Mouse (Mus musculus) heart, embryonic 11.5 days (tissue): ENCODE measurements around the gene Acod1. TPM values are rescaled to one million over a fixed set of nuclear protein-coding genes. Genes with fewer than 3 reads are reported as not detected.

Experiments used
- ATAC-seq: fragments of 200-750 bp; cut with Nextera tagmentation; replicated peaks from 2 replicates; pipeline ENCODE4 v1.8.0; 2017; ENCODE audit warnings: moderate library complexity; ENCODE audit not compliant: insufficient number of reproducible peaks, low FRiP score, low TSS enrichment
- H3K27ac ChIP-seq: fragments of 300-500 bp; sonication (generic); 2 replicates; pipeline ENCODE4 v1.5.1; 2014; ENCODE audit warnings: mild to moderate bottlenecking, low read depth, low read length
- H3K27me3 ChIP-seq: fragments of 300-500 bp; sonication (generic); 2 replicates; pipeline ENCODE4 v1.6.1; 2014; ENCODE audit warnings: mild to moderate bottlenecking, low read length, mixed read lengths; ENCODE audit not compliant: control insufficient read depth, insufficient read depth
- H3K36me3 ChIP-seq: fragments of 300-500 bp; sonication (generic); 2 replicates; pipeline ENCODE4 v1.6.1; 2014; ENCODE audit warnings: mild to moderate bottlenecking, low read length, moderate library complexity, mixed read lengths; ENCODE audit not compliant: control insufficient read depth, insufficient read depth
- H3K4me1 ChIP-seq: fragments of 300-500 bp; sonication (generic); 2 replicates; pipeline ENCODE4 v1.6.1; 2014; ENCODE audit warnings: low read length; ENCODE audit not compliant: control insufficient read depth, insufficient read depth
- H3K4me2 ChIP-seq: fragments of 300-500 bp; sonication (generic); 2 replicates; pipeline ENCODE4 v1.6.1; 2014; ENCODE audit warnings: mild to moderate bottlenecking, moderate library complexity
- H3K4me3 ChIP-seq: fragments of 300-500 bp; sonication (generic); 2 replicates; pipeline ENCODE4 v1.5.1; 2014; ENCODE audit warnings: low read depth, low read length
- H3K9ac ChIP-seq: fragments of 300-500 bp; sonication (generic); 2 replicates; pipeline ENCODE4 v1.6.1; 2014; ENCODE audit warnings: mild to moderate bottlenecking, low read depth, low read length, moderate library complexity
- H3K9me3 ChIP-seq: fragments of 300-500 bp; sonication (generic); replicated peaks from 2 replicates; pipeline ENCODE4 v1.6.1; 2016; ENCODE audit warnings: low read length; ENCODE audit not compliant: control insufficient read depth
- WGBS: fragments of 180-500 bp; shearing (Covaris S2); extraction: QIAGEN DNeasy Blood & Tissue Kit; methylation state at CpG from one replicate; pipeline ENCODE4 v1.1.7; 2014; ENCODE audit not compliant: insufficient replicate concordance; 5-methylcytosine and 5-hydroxymethylcytosine counted together
- polyA plus RNA-seq: library from polyadenylated mRNA; unstranded; fragments of >200 nt; fragmentation: Nextera tagmentation; extraction: Ambion mirVana; gene quantifications from 2 replicates; pipeline ENCODE4 v1.2.1, GENCODE M21; 2014

Gene Acod1
- polyA plus RNA-seq, 1 experiment from 2014 or later, result not detected

DNA sequence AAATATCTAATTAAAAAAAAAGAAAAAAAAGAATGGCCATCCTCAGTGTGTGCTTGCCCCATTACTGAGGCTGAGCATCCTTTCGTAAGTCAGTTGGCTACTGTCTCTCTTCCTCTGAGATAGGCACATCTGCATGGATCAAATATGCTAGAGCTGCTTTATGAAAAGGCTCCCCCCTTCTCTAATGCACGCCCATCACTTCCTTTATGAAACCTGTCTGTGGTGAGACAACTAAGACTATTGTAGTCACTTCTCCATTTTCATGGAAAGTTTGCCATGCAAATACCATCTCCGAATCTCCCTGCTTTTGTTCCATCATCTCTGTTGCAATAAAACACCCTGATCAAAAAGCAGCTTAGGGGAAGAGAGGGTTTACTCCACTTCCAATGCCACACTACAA lies 9.8 kb upstream of the Acod1 start:
- no peaks in the 10 kb centered on the region for H3K36me3 ChIP-seq
- H3K4me2 ChIP-seq, result no peak overlapping the region
- H3K27ac ChIP-seq, result no peak overlapping the region
- 79% methylated on average over 3 of the region's 3 CpGs for WGBS
- no peak overlapping the region for H3K4me3 ChIP-seq
- H3K27me3 ChIP-seq, result no peaks in the 10 kb centered on the region
- no peaks in the 10 kb centered on the region for H3K9me3 ChIP-seq
- H3K4me1 ChIP-seq, result no peaks in the 10 kb centered on the region
- no peak for ATAC-seq
- H3K9ac ChIP-seq, result no peak overlapping the region

DNA sequence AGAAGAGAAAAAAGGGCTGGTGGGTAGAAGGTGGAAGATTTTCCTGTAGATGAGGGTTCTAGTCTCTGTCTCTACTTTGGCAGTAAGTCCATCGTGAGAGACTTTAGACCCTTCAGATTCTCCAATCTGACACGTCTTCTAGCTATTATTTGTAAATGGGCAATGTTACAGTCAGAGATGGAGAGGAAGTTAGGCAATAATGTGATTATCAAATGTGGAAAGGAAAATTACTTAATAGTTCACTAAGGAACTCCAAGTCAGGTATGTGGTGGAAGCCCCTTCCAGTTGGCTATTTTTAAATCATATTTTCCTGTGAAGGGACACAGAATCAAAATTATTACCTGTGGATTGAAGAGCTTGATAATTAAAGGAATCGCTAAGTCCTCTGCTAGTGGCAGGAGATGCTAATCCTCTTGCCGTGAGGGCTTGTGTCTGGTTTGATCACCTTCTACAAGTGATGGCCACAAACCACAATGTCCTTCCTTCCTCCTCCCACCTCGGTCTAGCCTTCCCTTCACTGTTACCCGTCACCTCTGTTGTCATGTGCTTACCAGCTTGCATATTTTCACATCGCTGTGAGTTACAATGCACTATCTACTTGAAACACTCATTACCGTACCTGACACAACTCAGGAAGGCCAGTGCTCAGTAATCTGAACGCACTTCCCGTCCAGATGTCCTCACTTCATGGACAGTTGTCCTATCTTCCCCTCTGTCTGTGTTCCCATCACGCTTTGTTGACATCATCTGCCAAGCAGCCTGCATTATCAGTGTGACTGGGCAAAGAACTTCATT lies 1.7 kb downstream of the Acod1 start:
- WGBS, result 56% methylated on average over 11 of the region's 11 CpGs
- no peaks in the 10 kb centered on the region for H3K9me3 ChIP-seq
- H3K4me3 ChIP-seq, result no peak overlapping the region
- H3K4me1 ChIP-seq, result no peaks in the 10 kb centered on the region
- no peak overlapping the region for H3K4me2 ChIP-seq
- no peaks in the 10 kb centered on the region for H3K27me3 ChIP-seq
- H3K36me3 ChIP-seq, result no peaks in the 10 kb centered on the region
- H3K9ac ChIP-seq, result no peak overlapping the region
- no peak for ATAC-seq
- H3K27ac ChIP-seq, result no peak overlapping the region

GRCm38 (mm10) chr14:103051159-103051769 lies 4.5 kb downstream of the Acod1 start:
- Histone ChIP-seq H3K9me3 (no peaks in the 10 kb centered on the region), H3K4me2 (no peak overlapping the region), H3K9ac (no peak overlapping the region), H3K4me3 (no peak overlapping the region), H3K4me1 (no peaks in the 10 kb centered on the region), H3K27me3 (no peaks in the 10 kb centered on the region), H3K27ac (no peak overlapping the region), H3K36me3 (no peaks in the 10 kb centered on the region)
- WGBS, result 32% methylated on average over 8 of the region's 8 CpGs
- 0 out of 2 replicates have a peak, but pooled peaks have one; percentile 49 for ATAC-seq

DNA sequence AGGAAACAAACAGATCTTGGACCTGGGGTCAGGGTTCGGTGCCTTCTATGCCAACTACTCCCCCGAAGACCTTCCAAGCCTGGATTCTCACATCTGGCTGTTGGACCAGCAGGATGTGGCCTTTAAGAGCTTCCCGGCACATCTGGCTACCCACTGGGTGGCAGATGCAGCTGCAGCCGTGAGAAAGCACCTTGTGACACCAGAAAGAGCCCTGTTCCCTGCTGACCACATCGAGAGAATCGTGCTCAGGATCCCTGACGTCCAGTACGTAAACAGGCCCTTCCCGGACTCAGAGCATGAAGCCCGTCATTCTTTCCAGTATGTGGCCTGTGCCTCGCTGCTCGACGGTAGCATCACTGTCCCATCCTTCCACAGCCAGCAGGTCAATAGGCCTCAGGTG lies 8.0 kb downstream of the Acod1 start:
- no peak overlapping the region for H3K4me3 ChIP-seq
- no peak for ATAC-seq
- H3K36me3 ChIP-seq, result no peaks in the 10 kb centered on the region
- WGBS, result 76% methylated on average over 13 of the region's 13 CpGs
- no peak overlapping the region for H3K9ac ChIP-seq
- H3K27me3 ChIP-seq, result no peaks in the 10 kb centered on the region
- no peak overlapping the region for H3K27ac ChIP-seq
- no peaks in the 10 kb centered on the region for H3K9me3 ChIP-seq
- H3K4me2 ChIP-seq, result no peak overlapping the region
- H3K4me1 ChIP-seq, result no peaks in the 10 kb centered on the region

DNA sequence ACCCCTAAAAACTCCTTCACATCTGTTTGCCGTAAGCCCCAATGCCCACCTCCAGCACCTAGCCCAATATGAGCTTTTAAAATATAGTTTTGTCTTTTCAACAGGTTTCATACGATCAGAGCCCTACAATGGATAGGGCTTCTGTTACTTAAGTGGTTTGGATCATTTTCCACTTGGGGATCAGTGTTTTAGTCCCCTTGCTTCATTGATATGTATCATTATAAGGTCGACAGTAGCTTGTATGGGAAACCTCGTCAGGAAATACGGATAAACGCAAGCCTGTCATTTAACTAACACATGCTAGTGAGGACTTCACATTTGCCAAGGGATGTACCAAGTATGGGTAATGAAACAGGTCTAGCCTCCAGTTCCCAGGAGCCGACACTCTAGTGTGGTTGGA lies 9.8 kb downstream of the Acod1 start:
- no peak overlapping the region for H3K4me3 ChIP-seq
- ATAC-seq, result no peak
- no peaks in the 10 kb centered on the region for H3K27me3 ChIP-seq
- 82% methylated on average over 7 of the region's 7 CpGs for WGBS
- H3K4me2 ChIP-seq, result no peak overlapping the region
- no peaks in the 10 kb centered on the region for H3K36me3 ChIP-seq
- no peaks in the 10 kb centered on the region for H3K4me1 ChIP-seq
- H3K9ac ChIP-seq, result no peak overlapping the region
- H3K27ac ChIP-seq, result no peak overlapping the region
- H3K9me3 ChIP-seq, result no peaks in the 10 kb centered on the region

DNA sequence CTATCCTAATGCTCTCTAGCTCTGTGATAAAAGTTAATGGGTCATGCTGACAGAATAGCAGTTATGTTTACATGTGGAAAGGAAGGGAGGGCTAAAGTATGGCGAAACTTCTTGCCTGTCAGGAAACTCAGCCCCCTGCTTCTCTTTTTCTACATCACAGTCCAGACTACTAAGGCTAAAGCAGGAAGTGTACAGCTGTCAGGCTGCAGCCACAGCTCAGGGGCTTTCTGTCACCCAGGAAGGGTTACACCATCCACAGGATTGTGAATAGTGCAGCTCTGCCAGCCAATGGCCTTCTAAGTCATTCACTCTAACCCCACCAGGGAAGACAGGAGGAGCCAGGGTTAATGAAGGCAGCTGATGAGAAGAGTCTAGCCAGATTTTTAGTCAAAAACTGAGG lies 12.2 kb downstream of the Acod1 start:
- Histone ChIP-seq H3K27me3 (no peaks in the 10 kb centered on the region), H3K27ac (no peak overlapping the region), H3K4me2 (no peak overlapping the region), H3K9ac (no peak overlapping the region), H3K9me3 (no peaks in the 10 kb centered on the region), H3K4me3 (no peak overlapping the region), H3K36me3 (no peaks in the 10 kb centered on the region), H3K4me1 (no peaks in the 10 kb centered on the region)
- no peak for ATAC-seq
- 59% methylated on average over 1 of the region's 1 CpGs for WGBS

GRCm38 (mm10) chr14:103059495-103059894 lies 12.7 kb downstream of the Acod1 start:
- no peak for ATAC-seq
- Histone ChIP-seq H3K4me1 (no peaks in the 10 kb centered on the region), H3K4me2 (no peak overlapping the region), H3K36me3 (no peaks in the 10 kb centered on the region), H3K9me3 (no peaks in the 10 kb centered on the region), H3K4me3 (no peak overlapping the region), H3K27me3 (no peaks in the 10 kb centered on the region), H3K9ac (no peak overlapping the region), H3K27ac (no peak overlapping the region)
- WGBS, result 74% methylated on average over 10 of the region's 10 CpGs

- ATAC-seq, result no peak
- no peak overlapping the region for H3K9ac ChIP-seq
- no peak overlapping the region for H3K27ac ChIP-seq
- no peaks in the 10 kb centered on the region for H3K36me3 ChIP-seq
- H3K9me3 ChIP-seq, result no peaks in the 10 kb centered on the region
- 0 out of 2 replicates have a peak, but pooled peaks cover 2% of the 10 kb centered on the region for H3K4me1 ChIP-seq
- 12% methylated on average over 10 of the region's 10 CpGs for WGBS
- H3K4me3 ChIP-seq, result no peak overlapping the region
- no peaks in the 10 kb centered on the region for H3K27me3 ChIP-seq
- H3K4me2 ChIP-seq, result peak overlapping the region; percentile 22; the same call in 1 of the 2 replicates
These were observed 18.8 kb downstream of the Acod1 start for GRCm38 (mm10) chr14:103065294-103066167.
